Mouse (Mus musculus) stomach, embryonic 14.5 days (tissue): Measurements from ENCODE around the gene Prdm15. TPM values are rescaled to one million over a fixed set of nuclear protein-coding genes. Genes with fewer than 3 reads are reported as not detected.

Experiments
- ATAC-seq: fragments of 200-750 bp; cut with Nextera tagmentation; 2 replicates; pipeline ENCODE4 v1.8.0; 2017; ENCODE audit warnings: low read depth, moderate TSS enrichment; ENCODE audit not compliant: insufficient number of reproducible peaks, insufficient read depth, low FRiP score
- H3K27ac ChIP-seq: fragments of 300-500 bp; sonication (generic); 2 replicates; pipeline ENCODE4 v1.5.1; 2014; ENCODE audit warnings: mild to moderate bottlenecking, low read length, moderate library complexity, mixed read lengths
- H3K27me3 ChIP-seq: fragments of 300-500 bp; sonication (generic); 2 replicates; pipeline ENCODE4 v1.6.1; 2014; ENCODE audit warnings: low read length, control low read depth, mixed read lengths; ENCODE audit not compliant: control insufficient read depth, insufficient read depth
- H3K36me3 ChIP-seq: fragments of 300-500 bp; sonication (generic); 2 replicates; pipeline ENCODE4 v1.6.1; 2014; ENCODE audit warnings: mild to moderate bottlenecking, control low read depth, low read length, moderate library complexity, mixed read lengths; ENCODE audit not compliant: control insufficient read depth, insufficient read depth
- H3K4me1 ChIP-seq: fragments of 300-500 bp; sonication (generic); 2 replicates; pipeline ENCODE4 v1.6.1; 2014; ENCODE audit warnings: low read length, control low read depth, mixed read lengths; ENCODE audit not compliant: control insufficient read depth, insufficient read depth
- H3K4me2 ChIP-seq: fragments of 300-500 bp; sonication (generic); replicated peaks from 2 replicates; pipeline ENCODE4 v1.6.1; 2014; ENCODE audit warnings: low read depth, low read length, control low read depth
- H3K4me3 ChIP-seq: fragments of 300-500 bp; sonication (generic); 2 replicates; pipeline ENCODE4 v1.5.1; 2014; ENCODE audit warnings: low read depth, low read length, control low read depth
- H3K9ac ChIP-seq: fragments of 300-500 bp; sonication (generic); replicated peaks from 2 replicates; pipeline ENCODE4 v1.6.1; 2014; ENCODE audit warnings: low read depth, mild to moderate bottlenecking, control low read depth, low read length, moderate library complexity, mixed read lengths
- H3K9me3 ChIP-seq: fragments of 300-500 bp; sonication (generic); 2 replicates; pipeline ENCODE4 v1.6.1; 2016; ENCODE audit warnings: low read depth, low read length, control low read depth; ENCODE audit not compliant: control insufficient read depth
- WGBS: fragments of 180-500 bp; shearing (Covaris S2); extraction: QIAGEN DNeasy Blood & Tissue Kit; methylation state at CpG from one replicate; pipeline ENCODE4 v1.1.7; 2014; 5-methylcytosine and 5-hydroxymethylcytosine counted together
- microRNA-seq: library from miRNA; unstranded; fragments of <30 nt; microRNA quantifications from one replicate; pipeline ENCODE4, GENCODE M21; 2016
- polyA plus RNA-seq: library from polyadenylated mRNA; unstranded; fragments of >200 nt; fragmentation: Nextera tagmentation; extraction: Ambion mirVana; gene quantifications from 2 replicates; pipeline ENCODE4 v1.2.1, GENCODE M21; 2014

Gene Prdm15
- polyA plus RNA-seq, 1 experiment from 2014 or later: 11.6 TPM

GRCm38 (mm10) chr16:97752316-97752941 is 99.2 kb downstream of the Prdm15 start:
- H3K9me3 ChIP-seq: no peaks in the 10 kb centered on the region
- no peaks in the 10 kb centered on the region; the same call in 1 of the 2 replicates for H3K36me3 ChIP-seq
- no peak overlapping the region for H3K4me2 ChIP-seq
- WGBS: 77% methylated on average over 3 of the region's 3 CpGs
- ATAC-seq: no peak
- H3K4me3 ChIP-seq: no peak overlapping the region
- 0 out of 2 replicates have a peak overlapping the region, but pooled peaks have one; percentile 11 for H3K27ac ChIP-seq
- no peak overlapping the region for H3K9ac ChIP-seq
- no peaks in the 10 kb centered on the region for H3K27me3 ChIP-seq
- peaks cover 6% of the 10 kb centered on the region; the same call in 1 of the 2 replicates for H3K4me1 ChIP-seq

GRCm38 (mm10) chr16:97751884-97752283 is 99.8 kb downstream of the Prdm15 start:
- no peak overlapping the region for H3K4me3 ChIP-seq
- H3K27me3 ChIP-seq: no peaks in the 10 kb centered on the region
- ATAC-seq: peak; percentile 80
- no peaks in the 10 kb centered on the region for H3K9me3 ChIP-seq
- WGBS: 11% methylated on average over 8 of the region's 8 CpGs
- peaks cover 6% of the 10 kb centered on the region; the same call in 1 of the 2 replicates for H3K4me1 ChIP-seq
- H3K4me2 ChIP-seq: no peak overlapping the region
- H3K9ac ChIP-seq: no peak overlapping the region
- H3K36me3 ChIP-seq: no peaks in the 10 kb centered on the region; the same call in 1 of the 2 replicates
- H3K27ac ChIP-seq: 0 out of 2 replicates have a peak overlapping the region, but pooled peaks have one; percentile 11

- Histone ChIP-seq H3K4me3 (no peak overlapping the region), H3K9me3 (no peaks in the 10 kb centered on the region), H3K36me3 (peaks cover 4% of the 10 kb centered on the region; the same call in 1 of the 2 replicates), H3K9ac (no peak overlapping the region), H3K4me1 (peaks cover 6% of the 10 kb centered on the region; the same call in 1 of the 2 replicates), H3K27ac (no peak overlapping the region), H3K4me2 (no peak overlapping the region), H3K27me3 (no peaks in the 10 kb centered on the region)
- 86% methylated on average over 6 of the region's 6 CpGs for WGBS
- no peak for ATAC-seq
Observed at GRCm38 (mm10) chr16:97748421-97748820, 103.2 kb downstream of the Prdm15 start.

Small RNA genes within 50 kb of the gene (microRNA-seq; reads per million reads assigned to microRNA genes)
- not detected for gene Mir6964

Other genes starting within 250 kb of the Prdm15 start
- gene Tmprss2, start 240.7 kb downstream of the Prdm15 start, polyA plus RNA-seq: 33.4 and 34.3 TPM in 2 replicates
- gene Ripk4, start 88.1 kb downstream of the Prdm15 start, polyA plus RNA-seq: 24.7 and 25.3 TPM in 2 replicates
- gene C2cd2, start 110.7 kb upstream of the Prdm15 start, polyA plus RNA-seq: 19.2 and 22.0 TPM in 2 replicates
- gene Zbtb21, start 110.8 kb upstream of the Prdm15 start, polyA plus RNA-seq: 16.9 and 18.3 TPM in 2 replicates
- 30.9 and 44.4 TPM in 2 replicates for gene B230307C23Rik, start 145.5 kb upstream of the Prdm15 start, polyA plus RNA-seq
- gene A630089N07Rik, start 230.6 kb upstream of the Prdm15 start, polyA plus RNA-seq: 24.9 and 29.5 TPM in 2 replicates